Mouse (Mus musculus): Measurements from ENCODE around the gene Glycam1. TPM values are rescaled to one million over a fixed set of nuclear protein-coding genes. Genes with fewer than 3 reads are reported as not detected.
A peak's percentile ranks its signal among the peaks of the same experiment; 100 is the strongest.
"Not testable (repeated sequence)": the region's sequence is repeated elsewhere in the genome, so short reads cannot be mapped to it uniquely, and the experiment has no call there.

Gene Glycam1
- polyA plus RNA-seq (2015; fragmentation: Nextera tagmentation; extraction: Ambion mirVana): not detected in 2 replicates

DNA sequence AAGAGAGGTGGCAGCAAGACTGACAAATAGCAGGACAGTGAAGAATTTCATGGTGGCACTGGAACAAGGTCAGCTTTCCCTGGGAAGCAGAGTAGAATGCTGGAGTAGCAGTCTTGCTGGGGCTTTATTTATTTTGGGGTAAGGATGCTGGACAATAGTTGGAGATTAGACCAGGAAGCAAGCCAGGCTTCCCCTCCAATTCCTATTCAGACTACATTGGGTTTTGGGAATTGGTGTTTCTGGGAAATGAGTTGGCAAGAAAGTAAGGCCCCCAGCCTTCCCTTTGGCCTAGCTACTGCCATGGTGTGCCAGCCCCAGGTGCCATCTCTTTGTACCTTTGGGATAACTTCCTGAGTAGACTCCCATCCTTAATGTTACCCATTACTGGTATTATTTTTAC lies at the start of gene Glycam1:
Gene Glycam1 (minus strand): TSS at position 101 of the 400 bp plus-strand sequence.
- no peak for DNase-seq (ENCODE audit: low spot score)

DNA sequence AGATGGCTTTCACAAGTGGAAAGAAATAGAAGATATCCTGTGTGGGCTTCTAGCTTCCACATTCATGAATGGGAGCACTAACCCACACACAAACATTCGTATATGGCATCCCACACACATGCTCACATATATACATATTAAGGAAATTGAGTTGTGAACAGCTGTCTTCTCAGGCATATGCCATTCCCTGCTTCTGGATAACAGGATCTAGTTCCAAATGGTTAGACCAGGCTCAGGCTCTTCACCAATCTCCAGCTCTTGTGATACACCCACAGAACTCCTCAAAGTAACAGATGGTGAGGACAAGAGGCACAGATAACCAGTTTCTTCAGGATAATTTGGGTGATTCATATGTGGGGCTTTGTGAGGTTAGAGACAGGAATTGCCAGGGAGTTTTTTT lies 39.6 kb upstream of the Glycam1 start:
- DNase-seq (ENCODE audit: low spot score): no peak

DNA sequence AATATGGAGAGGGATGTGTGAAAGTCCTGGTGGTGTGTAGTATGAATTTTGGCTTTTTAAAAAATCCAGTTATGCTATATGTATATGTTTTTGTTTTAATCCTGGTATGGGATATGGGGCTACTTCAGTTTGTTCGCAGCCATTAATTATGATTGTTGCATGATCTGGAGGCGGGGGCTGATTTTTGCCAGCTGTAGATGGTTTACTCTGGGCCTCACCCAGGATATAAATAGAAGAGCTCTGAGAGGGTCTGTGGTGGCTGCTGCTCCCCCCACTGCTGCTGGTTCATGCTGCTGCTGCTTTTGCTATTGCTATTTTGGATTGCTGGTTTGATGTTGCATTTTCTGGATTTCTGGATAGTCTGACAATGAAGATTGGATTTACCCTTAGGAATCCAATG lies 25.9 kb upstream of the Glycam1 start:
- DNase-seq (ENCODE audit: low spot score): no peak

DNA sequence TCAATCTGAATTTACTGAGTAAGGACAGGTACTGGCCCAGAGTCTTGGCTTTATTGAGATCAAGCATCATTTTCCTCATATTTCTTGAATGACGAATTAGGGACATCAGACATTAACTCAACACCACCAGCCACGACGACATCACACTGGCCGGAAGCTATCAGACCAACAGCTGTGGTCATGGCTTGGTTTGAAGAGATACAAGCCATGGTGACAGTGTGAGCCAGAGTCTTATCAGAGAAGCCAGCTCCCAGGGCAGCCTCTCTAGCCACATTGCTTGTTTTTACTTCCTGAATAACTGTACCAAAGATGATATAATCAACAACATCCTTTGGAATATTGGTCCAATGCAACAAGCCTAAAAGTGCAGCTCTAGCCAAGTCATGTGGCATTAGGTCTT lies 22.9 kb upstream of the Glycam1 start:
- not testable (repeated sequence) for DNase-seq (ENCODE audit: low spot score)

DNA sequence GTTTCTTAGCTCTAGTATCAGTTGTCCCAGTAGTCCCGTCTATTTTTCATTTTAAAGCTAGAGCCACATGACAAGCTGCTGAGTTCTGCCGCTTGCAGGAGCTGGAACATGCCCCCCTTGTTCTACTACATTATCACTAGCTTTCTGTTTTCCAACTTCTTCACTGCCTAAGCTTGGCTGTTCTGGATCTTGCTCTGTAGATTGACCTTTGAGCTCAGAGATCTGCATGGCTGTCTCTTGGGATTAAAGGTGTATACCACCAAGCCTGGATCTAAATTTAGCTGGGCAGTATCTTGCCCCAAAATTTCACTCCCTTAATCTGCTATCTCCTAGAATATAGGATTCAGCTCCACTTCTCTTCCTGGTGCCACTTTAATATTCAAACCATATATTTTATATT lies 21.0 kb upstream of the Glycam1 start:
- DNase-seq (ENCODE audit: low spot score): no peak

DNA sequence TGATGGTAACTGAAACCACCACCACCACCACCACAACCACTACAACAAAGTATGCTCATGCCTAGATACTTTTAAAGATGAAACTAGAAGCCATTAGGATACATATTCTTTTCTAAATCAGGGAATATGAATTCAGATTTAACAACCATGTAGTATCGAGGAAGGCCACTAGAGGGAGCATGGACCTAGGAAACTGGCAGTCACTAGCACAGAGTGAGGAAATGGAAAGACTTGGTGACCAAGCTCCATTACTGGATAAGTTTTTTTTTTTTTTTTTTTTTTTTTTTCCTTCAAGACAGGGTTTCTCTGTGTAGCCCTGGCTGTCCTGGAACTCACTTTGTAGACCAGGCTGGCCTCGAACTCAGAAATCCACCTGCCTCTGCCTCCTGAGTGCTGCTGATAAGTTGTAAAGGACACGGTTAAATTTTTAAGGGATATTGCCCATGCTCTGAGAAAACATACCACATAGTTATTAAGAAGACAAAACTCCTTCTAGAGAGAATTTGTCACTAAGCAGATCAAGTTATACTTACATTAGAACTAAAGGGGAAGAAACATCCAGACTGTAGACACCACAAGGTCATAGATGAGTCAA lies 12.7 kb downstream of the Glycam1 start:
- DNase-seq (ENCODE audit: low spot score): peak; percentile 47

DNA sequence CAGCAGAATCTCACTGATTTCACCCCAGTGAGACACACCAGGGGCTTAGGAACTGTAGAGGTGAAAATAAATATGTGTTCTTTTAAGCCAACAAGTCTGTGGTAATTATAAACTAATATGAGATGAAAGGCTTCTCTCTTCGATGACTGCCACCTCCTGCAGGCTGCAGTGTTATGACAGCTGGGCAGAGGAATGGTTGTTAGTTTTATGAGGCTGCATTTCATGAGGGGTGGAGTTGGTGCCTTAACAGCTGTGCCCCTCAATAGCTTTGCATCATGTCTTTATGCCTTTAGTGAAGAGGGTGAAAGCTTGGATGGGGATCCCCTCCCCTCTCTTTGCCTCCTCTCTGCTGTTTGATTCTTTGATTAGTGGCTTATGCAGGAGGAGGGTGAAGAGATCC lies 13.8 kb downstream of the Glycam1 start:
- no peak for DNase-seq (ENCODE audit: low spot score)

DNA sequence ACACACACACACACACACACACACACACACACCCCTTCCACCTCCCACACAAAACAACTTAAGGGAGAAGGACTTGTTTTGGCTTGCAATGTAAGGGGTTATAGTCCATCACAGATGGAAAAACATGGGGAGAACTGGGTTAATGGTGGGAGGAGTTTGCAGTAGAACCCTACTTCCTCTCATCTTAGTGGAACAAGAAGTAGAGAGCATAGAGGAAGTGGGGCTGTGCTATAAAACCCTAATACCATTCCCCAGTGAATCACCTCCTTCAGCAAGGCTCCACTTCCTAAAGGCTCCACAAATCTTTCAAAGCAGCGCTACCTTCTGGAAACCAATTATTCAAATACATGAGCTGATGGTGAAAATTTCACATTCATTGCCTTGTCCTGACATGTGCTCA lies 15.4 kb downstream of the Glycam1 start:
- DNase-seq (ENCODE audit: low spot score): no peak

DNA sequence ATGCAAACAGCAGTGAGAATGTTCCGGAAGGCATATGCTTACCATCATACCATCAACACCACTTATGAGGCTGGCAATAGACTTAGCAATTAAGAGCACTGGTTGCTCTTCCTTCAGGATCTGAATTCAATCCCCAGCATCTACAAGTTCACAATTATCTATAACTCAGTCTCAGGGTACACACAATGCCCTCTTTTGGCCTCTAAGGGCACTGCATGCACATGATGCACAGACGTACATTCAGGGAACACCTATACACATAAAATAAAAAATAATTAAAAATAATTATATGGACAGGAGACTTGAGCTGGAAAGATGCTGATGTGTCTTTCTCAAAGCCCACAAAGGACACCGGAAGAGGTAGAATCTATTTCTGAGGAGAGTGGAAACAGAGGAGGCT lies 16.9 kb downstream of the Glycam1 start:
- DNase-seq (ENCODE audit: low spot score): no peak

DNA sequence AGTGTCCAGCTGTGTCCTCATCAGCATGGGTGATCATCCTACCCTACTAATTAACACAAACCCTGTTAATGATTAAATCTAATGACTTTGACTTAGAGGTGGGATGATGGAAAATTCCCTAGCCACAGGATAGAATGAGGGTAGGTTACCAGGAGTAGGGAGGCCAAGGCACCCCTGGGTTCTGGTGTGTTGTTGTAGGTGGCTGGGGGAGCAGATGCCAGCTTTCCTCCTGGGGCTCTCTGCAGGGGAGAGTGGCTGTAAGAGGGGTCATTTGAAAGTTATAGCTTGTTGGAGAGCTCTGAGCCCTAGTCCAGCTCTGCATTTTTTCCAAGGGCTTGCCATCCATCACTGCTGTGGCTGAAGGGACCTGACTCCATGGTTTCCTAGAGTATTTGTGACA lies 22.4 kb downstream of the Glycam1 start:
- DNase-seq (ENCODE audit: low spot score): no peak

DNA sequence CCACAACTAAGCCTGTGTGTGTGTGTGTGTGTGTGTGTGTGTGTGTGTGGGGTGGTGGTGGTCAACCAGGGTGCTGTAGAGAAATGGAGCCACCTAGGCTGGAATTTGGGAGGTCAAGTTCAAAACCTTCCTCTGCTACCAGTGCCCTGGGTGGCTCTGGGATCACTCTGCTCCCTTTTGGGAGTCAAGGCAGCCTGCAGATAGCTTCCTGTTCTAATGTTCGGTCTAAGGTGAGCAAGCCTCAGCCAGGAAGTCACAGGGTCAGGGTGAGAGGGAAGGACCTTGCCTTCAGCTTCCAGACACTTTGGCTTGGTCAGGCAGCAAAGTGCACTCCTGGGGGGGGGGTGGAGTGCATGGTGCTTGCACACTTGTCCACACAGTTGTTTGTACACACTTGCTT lies 24.2 kb downstream of the Glycam1 start:
- no peak for DNase-seq (ENCODE audit: low spot score)

DNA sequence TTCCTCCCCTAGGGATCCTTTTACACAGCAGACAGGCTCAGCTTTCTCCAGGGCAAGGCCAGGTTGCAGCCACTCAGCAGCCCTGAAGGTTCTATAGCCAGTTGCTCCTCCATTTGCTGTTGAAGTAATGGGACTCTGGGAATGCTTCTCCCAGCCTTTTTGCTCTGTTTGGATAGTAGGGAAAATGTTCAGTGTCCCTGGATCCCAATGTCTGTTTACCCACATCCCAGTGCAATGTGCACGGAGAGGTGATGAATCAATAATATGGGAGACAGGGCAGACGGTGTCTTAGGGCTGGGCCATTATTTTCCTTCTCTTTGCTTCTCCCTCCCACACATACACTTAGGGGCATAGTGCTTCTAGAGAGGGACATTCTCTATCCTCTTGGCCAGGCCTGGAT lies 25.6 kb downstream of the Glycam1 start:
- DNase-seq (ENCODE audit: low spot score): no peak

DNA sequence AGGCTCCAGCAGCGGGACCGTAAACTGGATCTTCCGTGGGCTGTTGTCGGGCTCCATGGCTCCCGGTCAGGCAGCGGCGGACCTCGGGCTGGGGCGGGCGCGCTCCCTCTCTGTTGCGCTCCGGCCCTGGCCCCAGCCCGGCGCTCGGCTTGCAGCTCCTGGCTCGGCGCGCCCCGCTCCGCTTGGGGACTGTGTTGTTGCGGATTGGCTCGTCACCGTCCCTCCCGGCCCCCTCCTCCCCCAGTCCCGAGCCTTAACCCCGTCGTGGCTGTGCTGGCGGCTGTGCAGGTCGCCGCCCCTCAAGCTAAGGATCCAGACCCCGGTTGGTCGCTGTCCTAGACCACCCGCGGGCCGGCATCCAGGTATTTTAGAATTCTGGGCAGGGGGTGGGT lies 27.1 kb downstream of the Glycam1 start, which contains the start of gene Ppp1r1a:
Gene Ppp1r1a (minus strand): TSS at position 182 of the 392 bp plus-strand sequence.
- no peak for DNase-seq (ENCODE audit: low spot score)

DNA sequence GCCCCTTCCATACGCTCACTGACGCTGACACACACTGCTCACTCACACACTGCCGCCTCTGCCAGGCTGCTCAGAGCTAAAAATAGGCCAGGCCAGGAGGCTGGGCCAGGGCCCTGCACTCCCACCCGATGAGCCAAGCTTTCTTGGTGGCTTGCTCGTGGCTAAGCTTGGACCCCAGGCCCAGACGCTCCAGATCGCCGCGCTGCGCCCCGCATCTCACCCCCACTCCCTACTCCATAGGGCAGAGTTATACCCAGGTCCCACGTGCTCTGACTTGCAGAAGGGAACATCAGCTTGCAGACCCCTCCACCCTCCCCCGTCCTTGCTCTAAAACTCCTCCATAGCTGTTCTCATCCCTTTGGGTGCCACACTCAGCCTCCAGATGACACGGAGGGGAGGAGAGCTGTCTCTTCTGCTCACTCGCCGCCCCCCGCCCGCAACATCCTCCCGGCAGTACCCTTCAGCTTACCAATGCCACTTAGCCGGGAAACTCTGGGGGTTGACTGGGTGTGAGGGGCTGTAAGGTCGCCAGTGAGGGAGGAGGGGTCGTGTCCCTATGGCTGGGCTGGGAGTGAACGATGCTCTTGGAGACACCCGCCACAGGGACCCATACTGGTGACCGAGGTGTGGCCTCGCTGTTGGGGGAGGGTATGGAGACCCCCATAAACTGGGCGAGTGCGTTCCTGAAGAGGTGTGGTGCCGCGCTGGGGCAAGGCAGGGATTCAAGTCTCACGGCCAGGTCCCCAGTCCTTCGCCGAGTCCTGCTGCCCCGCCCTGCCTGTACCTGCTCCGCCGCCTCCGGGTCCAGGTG lies 27.7 kb downstream of the Glycam1 start:
- no peak for DNase-seq (ENCODE audit: low spot score)

DNA sequence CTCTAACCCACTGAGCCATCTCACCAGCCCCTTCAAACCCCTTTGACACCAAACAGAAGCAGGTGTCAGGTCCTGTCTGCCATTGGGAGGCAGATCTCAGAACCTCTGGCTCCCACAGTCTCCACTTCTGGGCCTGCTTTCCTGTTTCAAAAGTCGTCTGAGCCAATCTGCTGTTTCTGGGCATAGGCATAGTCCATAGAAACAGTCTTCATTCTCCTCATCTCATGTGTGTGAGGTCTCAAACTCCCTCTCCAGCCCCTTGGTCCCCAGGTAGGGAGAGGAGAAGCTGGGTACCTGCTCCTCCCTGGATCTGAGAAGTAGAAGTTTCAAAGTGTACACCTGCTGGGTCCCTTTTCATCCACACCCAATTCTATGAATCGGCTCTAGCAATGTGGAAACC lies 28.4 kb downstream of the Glycam1 start:
- no peak for DNase-seq (ENCODE audit: low spot score)

DNA sequence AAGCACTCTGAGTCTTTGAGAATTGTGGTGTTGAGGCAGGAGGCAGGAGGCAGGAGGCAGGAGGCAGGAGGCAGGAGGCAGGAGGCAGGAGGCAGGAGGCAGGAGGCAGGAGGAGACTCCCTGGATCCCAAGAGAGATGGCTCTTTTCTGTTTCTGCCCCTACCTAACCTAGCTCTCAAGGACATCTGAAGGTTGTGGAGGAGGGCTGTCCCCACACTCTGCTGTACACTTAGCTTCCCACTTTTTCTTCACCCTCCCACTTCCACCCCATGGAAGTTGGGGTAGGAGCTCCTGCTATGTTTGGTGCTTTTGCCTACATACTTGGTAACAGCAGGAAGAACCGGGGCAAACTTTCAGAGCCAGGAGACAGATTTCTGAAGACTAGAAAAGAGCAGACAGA lies 29.1 kb downstream of the Glycam1 start:
- DNase-seq (ENCODE audit: low spot score): no peak

DNA sequence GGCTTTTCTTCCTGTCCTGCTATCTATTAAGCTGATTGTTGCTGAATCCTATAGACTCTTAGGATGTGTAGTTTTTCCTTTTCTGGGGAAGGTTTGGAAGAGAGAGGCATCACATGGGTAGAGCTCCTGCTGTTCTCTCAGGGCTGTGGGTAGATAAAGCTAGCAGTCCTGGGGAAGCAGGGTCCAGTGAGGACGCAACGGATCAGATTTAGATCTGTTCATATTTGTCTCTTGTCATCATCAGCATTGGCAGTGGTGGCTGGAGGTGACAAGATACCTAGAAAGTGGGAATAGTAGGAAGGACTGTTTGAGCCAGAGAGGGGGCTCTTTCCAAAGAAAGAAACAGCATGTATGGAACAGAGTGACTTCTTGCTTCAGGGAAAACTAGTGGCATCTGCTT lies 29.9 kb downstream of the Glycam1 start:
- no peak for DNase-seq (ENCODE audit: low spot score)

DNA sequence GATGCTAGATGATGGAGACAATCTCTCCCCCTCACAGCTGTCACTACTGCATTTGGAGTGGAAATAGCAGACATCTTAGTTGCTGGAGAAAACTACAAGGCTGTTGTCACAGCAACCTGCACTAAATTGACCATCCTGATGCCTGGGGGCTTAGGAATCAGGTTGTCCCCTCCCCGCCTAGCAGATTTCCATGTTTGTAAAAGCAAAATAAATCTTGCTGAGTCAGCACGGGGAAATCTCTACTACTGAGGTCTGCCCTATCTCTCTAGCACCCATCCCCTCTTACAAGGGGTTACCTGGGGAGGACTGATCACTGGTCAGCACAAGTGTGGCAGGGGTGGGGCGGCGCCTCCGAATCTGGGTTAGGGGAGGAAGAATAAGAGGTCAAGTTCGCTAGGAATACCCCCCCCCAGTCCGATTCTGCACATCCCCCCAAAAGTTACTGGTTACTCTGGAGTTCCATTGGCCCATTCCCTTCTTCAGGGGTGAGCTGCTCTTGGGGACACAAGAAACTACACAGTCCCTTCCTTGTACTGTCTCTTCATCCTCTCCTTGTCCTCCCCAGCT lies 30.7 kb downstream of the Glycam1 start:
- no peak for DNase-seq (ENCODE audit: low spot score)

DNA sequence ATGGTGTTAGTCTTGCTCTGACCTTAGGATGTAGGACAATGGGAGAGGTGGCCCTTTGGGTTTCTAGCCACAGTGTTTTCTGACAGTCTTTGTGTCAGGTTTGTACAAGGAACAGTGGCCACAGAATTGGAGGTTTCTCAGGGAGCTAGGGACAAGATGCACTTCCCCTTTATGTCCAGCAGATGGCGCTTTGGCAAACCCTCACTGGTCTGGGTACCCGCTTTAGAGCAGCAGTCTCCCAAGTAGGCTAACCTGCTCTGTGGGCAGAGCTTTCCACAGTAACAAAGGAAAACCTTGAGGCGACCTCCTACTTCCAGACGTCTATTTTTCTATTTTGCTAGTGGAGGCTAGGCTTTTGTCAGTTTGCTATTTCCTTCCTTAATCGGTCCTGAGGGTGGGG lies 34.5 kb downstream of the Glycam1 start:
- peak; percentile 51 for DNase-seq (ENCODE audit: low spot score)

DNA sequence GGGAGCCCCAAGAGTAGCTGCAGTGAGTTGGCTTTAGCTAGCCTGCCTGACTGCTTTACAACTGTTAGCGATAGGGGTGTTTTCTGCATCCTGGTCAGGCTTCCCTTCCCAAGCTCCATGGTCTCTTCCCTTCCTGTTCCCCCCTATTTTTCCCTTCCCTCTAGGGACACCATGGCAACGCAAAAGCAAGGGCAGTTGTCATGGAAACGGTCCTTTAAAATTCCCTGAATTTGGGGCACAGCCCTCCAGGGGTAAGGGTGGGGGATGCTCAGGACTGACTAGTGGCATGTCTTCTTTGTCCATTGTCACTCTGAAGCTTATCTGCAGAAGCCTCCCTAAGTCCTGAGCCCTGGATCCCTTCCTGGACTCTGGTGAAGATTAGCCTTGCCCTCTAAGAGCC lies 41.7 kb downstream of the Glycam1 start:
- no peak for DNase-seq (ENCODE audit: low spot score)

DNA sequence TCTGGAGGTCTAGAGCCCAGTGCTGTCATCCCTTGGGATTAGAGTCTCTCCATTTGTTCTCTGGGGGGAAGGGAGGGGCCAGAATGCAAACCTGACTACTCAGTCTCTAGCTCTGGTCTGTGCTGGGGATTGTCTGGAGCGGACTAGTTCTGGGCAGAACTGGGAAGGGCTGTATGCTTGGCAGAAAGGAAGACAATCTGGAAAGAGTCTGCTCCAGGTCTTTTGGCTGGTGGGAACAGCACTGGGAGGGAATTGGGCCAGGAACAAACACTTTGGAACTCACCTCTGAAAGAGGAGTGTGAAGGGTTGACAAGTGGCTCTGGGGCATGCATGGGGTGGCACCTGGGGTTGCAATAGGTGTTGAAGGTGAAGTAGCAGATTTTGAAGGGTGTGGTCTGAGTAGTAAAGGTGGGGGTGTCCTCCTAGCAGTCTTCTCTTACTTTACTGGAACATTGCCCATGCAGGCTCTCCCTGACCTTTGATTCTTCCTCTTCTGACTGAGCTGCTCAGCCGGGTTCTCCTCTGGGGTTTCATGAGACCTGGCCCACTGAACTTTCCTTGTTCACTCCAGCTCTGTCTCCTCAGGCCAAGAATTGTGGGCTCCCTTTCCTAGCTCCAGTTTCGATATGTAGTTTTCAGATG lies 42.3 kb downstream of the Glycam1 start:
- DNase-seq (ENCODE audit: low spot score): no peak
